Mouse (Mus musculus) E14TG2a.4 (cell line): Measurements from ENCODE around the gene Zic1.

ENCODE experiments used
- CTCF ChIP-seq: conservative IDR thresholded peaks from 2 replicates; pipeline ENCODE4 v1.5.1; 2014; ENCODE audit warnings: low read length
- NANOG ChIP-seq: IDR thresholded peaks from 2 replicates; pipeline ENCODE4 v1.6.1; 2014; ENCODE audit warnings: borderline replicate concordance, low read length, mixed read lengths
- POU5F1 ChIP-seq: IDR thresholded peaks from 2 replicates; pipeline ENCODE4 v1.6.1; 2014; ENCODE audit warnings: low read length, borderline replicate concordance

GRCm38 (mm10) chr9:91355270-91355589 is 10.4 kb downstream of the Zic1 start:
- TF ChIP-seq CTCF = no peak
- no peak for TF ChIP-seq NANOG
- TF ChIP-seq POU5F1 = no peak
